Mouse (Mus musculus) liver, postnatal 0 days (tissue): ENCODE measurements around the gene Nxnl1.
A peak's percentile ranks its signal among the peaks of the same experiment; 100 is the strongest.

Source experiments
- CTCF ChIP-seq: sonication (generic); IDR thresholded peaks from 2 replicates; pipeline ENCODE4 v1.5.1; 2016; ENCODE audit warnings: antibody characterized with exemption, low read depth
- EP300 ChIP-seq: IDR thresholded peaks from 2 replicates; pipeline ENCODE4 v1.6.1; 2016; ENCODE audit warnings: antibody characterized with exemption, low read depth, mild to moderate bottlenecking

DNA sequence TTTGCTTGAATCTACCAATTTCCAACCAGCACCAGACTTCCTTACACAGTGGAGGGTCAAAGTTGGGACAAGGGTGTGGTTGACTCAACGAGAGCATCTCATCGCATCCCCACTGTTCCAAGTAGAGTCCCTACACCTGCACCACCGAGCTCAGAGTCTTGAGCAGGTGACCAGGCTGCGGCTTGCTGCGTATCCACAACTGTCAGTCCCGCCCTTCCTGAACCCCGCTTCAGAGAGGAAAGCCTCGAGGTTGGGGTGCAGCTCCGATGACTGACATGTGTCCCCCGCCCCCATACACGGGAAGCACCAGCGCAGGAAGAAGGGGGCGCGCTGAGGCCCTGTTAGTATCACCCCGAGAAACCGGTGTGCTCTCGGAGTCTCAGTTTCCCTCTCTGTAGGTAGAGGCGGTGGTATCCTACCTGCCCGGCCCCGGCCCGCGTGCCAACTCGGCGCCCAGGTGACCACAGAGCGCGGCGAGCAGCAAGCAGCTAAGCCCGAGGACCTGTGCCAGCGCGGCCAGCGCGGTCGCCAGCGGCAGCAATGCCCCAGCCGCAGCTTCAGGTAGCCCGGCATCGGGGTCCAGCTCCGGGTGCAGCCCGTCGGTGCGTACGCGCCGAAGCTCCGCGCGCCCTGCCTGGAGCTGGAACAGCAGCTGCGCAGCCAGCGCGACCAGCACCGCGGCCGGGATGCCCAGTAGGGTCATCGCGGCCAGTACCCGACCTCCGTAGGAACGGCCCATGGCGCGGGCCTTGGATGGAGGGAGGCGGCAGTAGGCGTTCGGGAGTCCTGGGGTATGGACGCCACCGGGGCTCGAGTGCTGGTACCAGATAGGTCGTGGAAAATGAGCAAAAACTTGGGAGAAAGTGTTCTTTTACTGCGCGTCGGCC is 8.1 kb downstream of the Nxnl1 start, which contains the start of gene Tmem221:
- TF ChIP-seq CTCF = peak; percentile 33; the same call in 1 of the 2 replicates
- TF ChIP-seq EP300 = no peak
